Comparison of ENCODE assay signal across 9 mouse cellular contexts in the genomic region with DNA sequence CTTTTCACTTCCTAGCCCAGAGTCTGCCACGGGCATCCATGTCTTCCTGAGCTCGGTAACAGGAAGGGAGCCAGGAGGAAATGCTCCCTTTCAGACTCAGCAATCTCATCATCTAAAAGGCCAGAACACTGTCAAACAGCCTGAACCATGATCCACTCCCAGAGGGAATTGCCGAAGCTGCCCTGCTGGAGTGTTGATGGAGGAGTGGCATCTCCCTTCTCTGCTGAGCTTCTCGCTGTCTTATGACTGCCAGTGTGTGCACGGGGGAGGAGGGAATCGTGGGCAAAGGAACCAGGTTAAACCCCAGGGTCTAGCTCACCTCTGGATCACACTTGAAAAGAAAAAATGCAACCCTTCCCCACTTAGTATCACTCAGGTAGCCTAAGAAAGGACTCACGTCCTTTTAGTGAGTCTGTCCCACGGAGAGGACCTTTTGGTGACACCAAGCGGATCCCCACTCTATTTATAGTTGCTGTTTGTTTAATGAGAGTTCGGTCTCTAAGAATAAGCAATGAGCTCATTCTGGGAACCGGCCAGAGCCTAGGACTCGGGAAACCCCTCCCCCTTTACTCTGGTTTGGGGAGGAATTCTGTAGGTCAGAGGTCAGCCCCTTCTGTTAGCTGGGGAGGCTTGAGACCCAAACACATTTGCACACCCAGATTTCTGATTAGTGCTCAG.
A peak's percentile ranks its signal among the peaks of the same experiment; 100 is the strongest.
DNase-seq lines count a peak whose midpoint lies in the region; ATAC-seq and TF ChIP-seq lines count a peak whose summit lies in the region.
"Had no signal": no experiment of that assay in that cellular context is flagged by ENCODE, and none has a peak within 500 bp of the region (broad histone marks: within the 10 kb centered on the region; RNA-seq: fewer than 3 reads in every experiment).

No protein-coding gene starts in this region.

- no peaks in the 10 kb centered on the region for H3K27me3 ChIP-seq in liver, embryonic 12.5 days (replicated peaks)
- H3K27me3 ChIP-seq in heart, embryonic 10.5 days (ENCODE audit: insufficient read depth, poor library complexity, severe bottlenecking), result no peaks in the 10 kb centered on the region
- no peaks in the 10 kb centered on the region for H3K27me3 ChIP-seq in small intestine, adult 2 months (ENCODE audit: control insufficient read depth, insufficient read depth, low read length)

- no peak for DNase-seq in liver
- DNase-seq in heart, embryonic 10.5 days (ENCODE audit: low spot score), result no peak
- peak; percentile 57 for DNase-seq in kidney, postnatal 14 days
- DNase-seq in thymus, postnatal 36 days, result no peak
- DNase-seq in urinary bladder, postnatal 10 days (ENCODE audit: low spot score), result no peak

- WGBS in liver, embryonic 12.5 days (ENCODE audit: insufficient replicate concordance), result 38% methylated on average over 12 of the region's 12 CpGs
- WGBS in heart, embryonic 10.5 days, result 17% methylated on average over 12 of the region's 12 CpGs
- 35% methylated on average over 12 of the region's 12 CpGs for WGBS in small intestine, adult 2 months

- no peak overlapping the region for H3K27ac ChIP-seq in liver, embryonic 12.5 days
- peak overlapping the region; percentile 81 for H3K27ac ChIP-seq in heart, embryonic 10.5 days
- H3K27ac ChIP-seq in small intestine, adult 2 months (ENCODE audit: insufficient read depth, low read depth, low read length), result peak overlapping the region; percentile 20; the same call in 1 of the 2 replicates
- H3K27ac ChIP-seq: embryonic facial prominence, embryonic 13.5 days had no signal

- H3K36me3 ChIP-seq in liver, embryonic 12.5 days, result no peaks in the 10 kb centered on the region
- no peaks in the 10 kb centered on the region for H3K36me3 ChIP-seq in heart, embryonic 10.5 days
- no peaks in the 10 kb centered on the region for H3K36me3 ChIP-seq in small intestine, adult 2 months (ENCODE audit: control insufficient read depth, insufficient read depth, low read length)
- H3K36me3 ChIP-seq: embryonic facial prominence, embryonic 13.5 days had no signal

- H3K9ac ChIP-seq in liver, embryonic 12.5 days, result no peak overlapping the region
- H3K9ac ChIP-seq: embryonic facial prominence, embryonic 13.5 days had no signal

- no peak for TF ChIP-seq CTCF in small intestine, adult 2 months (IDR thresholded peaks at IDR 0.05; ENCODE audit: extremely low read depth, insufficient read length, insufficient replicate concordance, low read depth, low read length)

- H3K9me3 ChIP-seq in liver, embryonic 12.5 days (replicated peaks), result no peaks in the 10 kb centered on the region
- H3K9me3 ChIP-seq in heart, embryonic 10.5 days, result no peaks in the 10 kb centered on the region
- H3K9me3 ChIP-seq: embryonic facial prominence, embryonic 13.5 days had no signal

- peaks cover 13% of the 10 kb centered on the region; the same call in 1 of the 2 replicates for H3K4me1 ChIP-seq in liver, embryonic 12.5 days
- H3K4me1 ChIP-seq in heart, embryonic 10.5 days, result peaks cover 51% of the 10 kb centered on the region
- peaks cover 10% of the 10 kb centered on the region; the same call in 1 of the 2 replicates for H3K4me1 ChIP-seq in small intestine, adult 2 months (ENCODE audit: control insufficient read depth, insufficient read depth, insufficient read length, low read length)

- H3K4me3 ChIP-seq in liver, embryonic 12.5 days, result no peak overlapping the region
- 0 out of 2 replicates have a peak overlapping the region, but pooled peaks have one; percentile 10 for H3K4me3 ChIP-seq in heart, embryonic 10.5 days
- H3K4me3 ChIP-seq in small intestine, adult 2 months (ENCODE audit: low read depth, low read length), result no peak overlapping the region
- H3K4me3 ChIP-seq: embryonic facial prominence, embryonic 13.5 days had no signal

- TF ChIP-seq POLR2A in small intestine, adult 2 months (IDR thresholded peaks at IDR 0.05; ENCODE audit: low read depth, low read length), result no peak

- H3K4me2 ChIP-seq in liver, embryonic 12.5 days, result no peak overlapping the region
- H3K4me2 ChIP-seq: embryonic facial prominence, embryonic 13.5 days had no signal

- ATAC-seq in liver, embryonic 12.5 days, result 0 out of 2 replicates have a peak, but pooled peaks have one; percentile 20
- ATAC-seq in erythroblast, adult 5-6 weeks (replicated peaks; ENCODE audit: low FRiP score, poor library complexity, severe bottlenecking), result no peak
